Mouse (Mus musculus) neural tube, embryonic 14.5 days (tissue): ENCODE measurements around the gene Entpd7. TPM values are rescaled to one million over a fixed set of nuclear protein-coding genes. Genes with fewer than 3 reads are reported as not detected.

Experiments used
- ATAC-seq: fragments of 200-750 bp; cut with Nextera tagmentation; 2 replicates; pipeline ENCODE4 v1.8.0; 2017; ENCODE audit warnings: low read depth, mild to moderate bottlenecking, moderate TSS enrichment, moderate library complexity
- H3K27ac ChIP-seq: fragments of 300-500 bp; sonication (generic); 2 replicates; pipeline ENCODE4 v1.5.1; 2014; ENCODE audit warnings: low read depth, mild to moderate bottlenecking, control low read depth, low read length, moderate library complexity, mixed read lengths
- H3K27me3 ChIP-seq: fragments of 300-500 bp; sonication (generic); 2 replicates; pipeline ENCODE4 v1.6.1; 2014; ENCODE audit warnings: low read length; ENCODE audit not compliant: control insufficient read depth, insufficient read depth
- H3K36me3 ChIP-seq: fragments of 300-500 bp; sonication (generic); 2 replicates; pipeline ENCODE4 v1.6.1; 2014; ENCODE audit warnings: low read length, mixed read lengths; ENCODE audit not compliant: control insufficient read depth, insufficient read depth
- H3K4me1 ChIP-seq: fragments of 300-500 bp; sonication (generic); 2 replicates; pipeline ENCODE4 v1.6.1; 2014; ENCODE audit warnings: low read length; ENCODE audit not compliant: control insufficient read depth, insufficient read depth
- H3K4me2 ChIP-seq: fragments of 300-500 bp; sonication (generic); 2 replicates; pipeline ENCODE4 v1.6.1; 2014; ENCODE audit warnings: mild to moderate bottlenecking, low read depth, low read length, control low read depth
- H3K4me3 ChIP-seq: fragments of 300-500 bp; sonication (generic); 2 replicates; pipeline ENCODE4 v1.5.1; 2014; ENCODE audit warnings: low read depth, low read length, control low read depth, mixed read lengths
- H3K9ac ChIP-seq: fragments of 300-500 bp; sonication (generic); replicated peaks from 2 replicates; pipeline ENCODE4 v1.6.1; 2014; ENCODE audit warnings: low read depth, mild to moderate bottlenecking, control low read depth, low read length, mixed read lengths
- H3K9me3 ChIP-seq: fragments of 300-500 bp; sonication (generic); 2 replicates; pipeline ENCODE4 v1.6.1; 2016; ENCODE audit warnings: low read length; ENCODE audit not compliant: control insufficient read depth
- WGBS: fragments of 180-500 bp; shearing (Covaris S2); extraction: QIAGEN DNeasy Blood & Tissue Kit; methylation state at CpG from one replicate; pipeline ENCODE4 v1.1.7; 2014; 5-methylcytosine and 5-hydroxymethylcytosine counted together
- polyA plus RNA-seq: library from polyadenylated mRNA; unstranded; fragments of >200 nt; fragmentation: Nextera tagmentation; extraction: Ambion mirVana; gene quantifications from 2 replicates; pipeline ENCODE4 v1.2.1, GENCODE M21; 2014

Gene Entpd7
- polyA plus RNA-seq, 1 experiment from 2014 or later = 14.5 TPM

DNA sequence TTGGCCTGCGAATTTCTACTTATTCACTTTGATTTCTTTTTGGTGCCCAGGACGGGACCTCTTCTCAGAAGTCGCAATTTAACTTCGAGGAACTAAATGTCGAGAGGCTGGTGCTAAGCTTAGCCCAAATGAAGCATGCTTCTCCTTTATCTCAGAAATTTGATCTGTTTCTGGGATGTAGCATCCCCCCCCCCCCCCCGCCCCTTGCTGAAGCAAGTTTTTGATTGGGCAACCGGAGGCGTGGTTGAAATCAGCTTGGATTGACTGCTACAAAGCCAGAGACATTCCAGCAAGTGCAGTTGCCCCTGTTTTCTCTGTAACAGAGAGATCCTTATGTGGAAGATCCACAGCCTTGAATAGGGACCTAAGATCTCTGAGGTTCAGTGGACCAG, 40.6 kb downstream of the Entpd7 start:
- Histone ChIP-seq H3K4me2 (peak overlapping the region; percentile 20; the same call in 1 of the 2 replicates), H3K27ac (no peak overlapping the region), H3K36me3 (peaks cover 36% of the 10 kb centered on the region), H3K4me1 (no peaks in the 10 kb centered on the region), H3K27me3 (no peaks in the 10 kb centered on the region), H3K4me3 (no peak overlapping the region), H3K9ac (no peak overlapping the region), H3K9me3 (no peaks in the 10 kb centered on the region)
- ATAC-seq = no peak
- WGBS = 40% methylated on average over 8 of the region's 8 CpGs

- no peak overlapping the region for H3K4me3 ChIP-seq
These were observed 41.7 kb downstream of the Entpd7 start for GRCm38 (mm10) chr19:43731157-43731556.

DNA sequence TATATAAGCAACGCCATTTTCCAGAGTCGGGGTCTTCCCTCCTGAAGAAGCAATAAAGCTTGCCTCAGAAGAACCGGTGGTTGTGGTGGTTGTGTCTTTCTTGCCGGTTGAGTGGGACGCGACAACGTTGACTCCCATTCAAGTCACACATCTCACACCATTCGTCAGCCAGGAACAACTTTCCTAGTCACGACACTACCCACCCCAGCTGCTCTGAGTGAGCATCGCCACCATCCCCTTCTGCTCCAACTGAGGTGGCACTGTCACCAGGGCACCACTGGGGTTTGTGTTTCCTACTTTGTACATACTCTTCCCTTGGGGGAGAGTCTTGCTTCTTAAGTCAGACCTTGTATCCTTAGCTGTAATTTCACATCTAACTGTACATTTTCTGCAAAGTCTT, 48.9 kb downstream of the Entpd7 start:
- Histone ChIP-seq H3K4me2 (no peak overlapping the region), H3K4me3 (no peak overlapping the region), H3K4me1 (no peaks in the 10 kb centered on the region), H3K9ac (no peak overlapping the region), H3K9me3 (no peaks in the 10 kb centered on the region), H3K27ac (no peak overlapping the region), H3K27me3 (no peaks in the 10 kb centered on the region), H3K36me3 (peaks cover 76% of the 10 kb centered on the region)
- WGBS = 97% methylated on average over 10 of the region's 10 CpGs
- ATAC-seq = no peak

More at GRCm38 (mm10) chr19:43731157-43731556, 41.7 kb downstream of the Entpd7 start:
- H3K36me3 ChIP-seq = peaks cover 34% of the 10 kb centered on the region
- H3K27me3 ChIP-seq = no peaks in the 10 kb centered on the region
- WGBS = 66% methylated on average over 7 of the region's 7 CpGs
- H3K9me3 ChIP-seq = no peaks in the 10 kb centered on the region
- no peak for ATAC-seq
- H3K27ac ChIP-seq = no peak overlapping the region
- no peak overlapping the region for H3K4me2 ChIP-seq
- H3K9ac ChIP-seq = no peak overlapping the region
- no peaks in the 10 kb centered on the region for H3K4me1 ChIP-seq

DNA sequence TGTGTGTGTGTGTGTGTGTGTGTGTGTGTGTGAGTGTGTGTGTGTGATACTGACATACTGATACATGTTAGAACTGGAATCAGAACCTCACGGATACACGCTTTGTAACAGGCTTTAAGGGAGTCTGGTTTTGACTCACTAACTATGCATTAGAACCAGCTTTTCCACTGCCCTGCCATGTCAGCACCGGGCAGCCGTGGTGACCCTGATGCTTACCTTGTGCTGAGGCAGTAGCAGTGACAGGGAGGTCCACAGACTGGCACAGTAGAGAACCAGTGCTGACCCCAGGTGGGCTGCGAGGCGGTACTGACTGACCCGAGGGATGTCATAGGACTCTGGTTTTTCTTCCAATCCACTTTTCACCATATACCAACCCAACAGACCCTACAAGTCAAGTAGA, 53.9 kb downstream of the Entpd7 start:
- Histone ChIP-seq H3K4me2 (no peak overlapping the region), H3K27me3 (no peaks in the 10 kb centered on the region), H3K36me3 (peaks cover 56% of the 10 kb centered on the region), H3K9ac (no peak overlapping the region), H3K27ac (no peak overlapping the region), H3K4me1 (no peaks in the 10 kb centered on the region), H3K9me3 (no peaks in the 10 kb centered on the region), H3K4me3 (no peak overlapping the region)
- over 99% methylated on average over 7 of the region's 7 CpGs for WGBS
- ATAC-seq = no peak

GRCm38 (mm10) chr19:43745740-43746139, 56.3 kb downstream of the Entpd7 start:
- ATAC-seq = no peak
- no peaks in the 10 kb centered on the region for H3K4me1 ChIP-seq
- H3K27ac ChIP-seq = no peak overlapping the region
- H3K27me3 ChIP-seq = no peaks in the 10 kb centered on the region
- H3K4me3 ChIP-seq = no peak overlapping the region
- 95% methylated on average over 3 of the region's 3 CpGs for WGBS
- no peak overlapping the region for H3K9ac ChIP-seq
- H3K9me3 ChIP-seq = no peaks in the 10 kb centered on the region
- no peak overlapping the region for H3K4me2 ChIP-seq
- peaks cover 46% of the 10 kb centered on the region for H3K36me3 ChIP-seq

GRCm38 (mm10) chr19:43747877-43748276, 58.4 kb downstream of the Entpd7 start:
- peaks cover 35% of the 10 kb centered on the region for H3K36me3 ChIP-seq
- WGBS = 93% methylated on average over 4 of the region's 4 CpGs
- no peak overlapping the region for H3K9ac ChIP-seq
- ATAC-seq = no peak
- H3K4me3 ChIP-seq = no peak overlapping the region
- no peak overlapping the region for H3K4me2 ChIP-seq
- H3K27ac ChIP-seq = no peak overlapping the region
- no peaks in the 10 kb centered on the region for H3K27me3 ChIP-seq
- H3K4me1 ChIP-seq = no peaks in the 10 kb centered on the region
- H3K9me3 ChIP-seq = no peaks in the 10 kb centered on the region

- Histone ChIP-seq H3K4me3 (no peak overlapping the region), H3K27ac (no peak overlapping the region), H3K9me3 (no peaks in the 10 kb centered on the region), H3K27me3 (no peaks in the 10 kb centered on the region), H3K4me1 (no peaks in the 10 kb centered on the region), H3K36me3 (peaks cover 28% of the 10 kb centered on the region), H3K9ac (no peak overlapping the region), H3K4me2 (no peak overlapping the region)
- ATAC-seq = no peak
- WGBS = 89% methylated on average over 2 of the region's 2 CpGs
These were observed 60.5 kb downstream of the Entpd7 start for GRCm38 (mm10) chr19:43750008-43750407.

DNA sequence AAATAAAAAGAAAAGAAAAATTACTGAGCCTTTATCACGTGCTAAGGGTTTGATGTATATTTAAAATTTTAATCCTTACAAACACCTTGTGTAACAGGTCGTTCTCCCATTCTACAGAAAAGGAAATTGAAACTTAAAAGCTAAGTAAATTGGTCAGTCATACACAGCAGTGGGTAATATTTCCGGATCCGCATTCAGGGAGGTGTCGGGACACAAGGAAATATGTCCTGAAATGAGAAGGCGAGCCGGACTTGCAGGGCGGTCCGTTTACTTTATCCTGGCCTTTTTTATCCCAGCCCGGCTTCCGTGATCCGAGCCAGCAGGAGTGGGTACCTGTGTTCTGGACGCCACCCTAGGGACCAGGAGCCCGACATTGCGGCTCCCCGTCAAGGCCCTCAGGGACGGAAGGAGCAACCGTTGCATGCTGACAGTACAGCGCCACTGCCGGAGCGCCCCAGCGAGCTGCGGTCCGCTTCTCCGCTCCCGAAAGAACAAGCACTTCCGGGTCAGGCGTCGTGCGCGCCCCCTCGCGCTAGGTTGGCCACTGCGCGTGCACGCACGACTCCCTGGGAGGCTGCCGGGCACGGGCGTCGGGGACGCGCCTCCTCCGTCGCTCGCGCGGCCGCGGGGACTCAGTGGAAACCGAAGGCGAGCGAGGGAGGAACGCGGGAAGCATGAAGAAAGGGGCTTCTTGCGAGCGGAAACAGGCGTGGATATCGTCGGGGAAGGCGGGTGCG, 63.2 kb downstream of the Entpd7 start, which contains the start of the genes Cutc and Cox15:
Gene Cutc, plus strand, starts transcription at position 508 of the 737 bp plus-strand sequence.
Gene Cox15, minus strand, starts transcription at position 512 of the 737 bp plus-strand sequence.
- peak within 1 kb of the TSS; percentile 92 for H3K27ac ChIP-seq
- peak within 1 kb of the TSS; percentile 75 for H3K4me2 ChIP-seq
- peaks cover 14% of the 10 kb centered on the region; the same call in 1 of the 2 replicates for H3K36me3 ChIP-seq
- ATAC-seq = peak; percentile 95
- H3K4me1 ChIP-seq = no peaks in the 10 kb centered on the region
- H3K4me3 ChIP-seq = peak within 1 kb of the TSS; percentile 64
- under 1% methylated on average over 62 of the region's 62 CpGs for WGBS
- H3K9me3 ChIP-seq = no peaks in the 10 kb centered on the region
- H3K9ac ChIP-seq = peak within 1 kb of the TSS; percentile 65
- H3K27me3 ChIP-seq = no peaks in the 10 kb centered on the region

DNA sequence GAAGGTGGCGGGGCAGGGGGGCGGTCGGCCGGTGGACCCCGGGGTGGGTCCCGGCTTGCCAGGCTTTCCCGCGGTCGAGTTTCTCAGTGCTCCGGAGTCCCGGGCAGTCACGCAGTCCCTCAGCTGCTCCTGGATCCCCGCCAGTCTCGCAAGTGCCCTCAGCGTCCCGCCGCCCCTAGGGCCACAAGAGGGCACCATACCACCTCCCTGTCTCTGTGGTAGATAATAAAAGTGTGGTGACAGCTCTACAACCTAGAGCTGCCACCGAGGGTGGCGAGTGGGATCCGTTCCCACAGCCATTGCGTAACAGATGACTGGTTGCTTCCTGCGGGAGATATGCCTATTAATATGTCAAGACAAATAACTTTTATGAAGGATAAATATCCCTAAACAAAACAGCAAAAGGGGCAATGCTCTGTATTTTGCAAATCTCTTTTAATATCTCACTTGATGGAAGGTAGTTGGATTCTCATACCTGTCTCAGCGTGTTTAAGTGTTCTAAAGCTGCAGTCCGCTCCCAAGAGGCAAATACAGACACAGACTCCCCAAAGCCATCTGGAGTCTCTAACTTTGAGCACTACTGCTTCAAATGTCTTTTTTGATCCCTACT, 63.9 kb downstream of the Entpd7 start:
- Histone ChIP-seq H3K27ac (peak overlapping the region; percentile 92), H3K4me1 (no peaks in the 10 kb centered on the region), H3K4me2 (peak overlapping the region; percentile 75), H3K9me3 (no peaks in the 10 kb centered on the region), H3K36me3 (peaks cover 8% of the 10 kb centered on the region; the same call in 1 of the 2 replicates), H3K27me3 (no peaks in the 10 kb centered on the region), H3K4me3 (peak overlapping the region; percentile 64), H3K9ac (peak overlapping the region; percentile 65)
- peak; percentile 90 for ATAC-seq
- WGBS = 1% methylated on average over 23 of the region's 24 CpGs
